Mouse (Mus musculus): ENCODE data around the gene Zfp595. TPM values are rescaled to one million over a fixed set of nuclear protein-coding genes. Genes with fewer than 3 reads are reported as not detected.

Gene Zfp595
- total RNA-seq, 2 experiments from 2014 or later = 1.5 to 1.6 TPM

DNA sequence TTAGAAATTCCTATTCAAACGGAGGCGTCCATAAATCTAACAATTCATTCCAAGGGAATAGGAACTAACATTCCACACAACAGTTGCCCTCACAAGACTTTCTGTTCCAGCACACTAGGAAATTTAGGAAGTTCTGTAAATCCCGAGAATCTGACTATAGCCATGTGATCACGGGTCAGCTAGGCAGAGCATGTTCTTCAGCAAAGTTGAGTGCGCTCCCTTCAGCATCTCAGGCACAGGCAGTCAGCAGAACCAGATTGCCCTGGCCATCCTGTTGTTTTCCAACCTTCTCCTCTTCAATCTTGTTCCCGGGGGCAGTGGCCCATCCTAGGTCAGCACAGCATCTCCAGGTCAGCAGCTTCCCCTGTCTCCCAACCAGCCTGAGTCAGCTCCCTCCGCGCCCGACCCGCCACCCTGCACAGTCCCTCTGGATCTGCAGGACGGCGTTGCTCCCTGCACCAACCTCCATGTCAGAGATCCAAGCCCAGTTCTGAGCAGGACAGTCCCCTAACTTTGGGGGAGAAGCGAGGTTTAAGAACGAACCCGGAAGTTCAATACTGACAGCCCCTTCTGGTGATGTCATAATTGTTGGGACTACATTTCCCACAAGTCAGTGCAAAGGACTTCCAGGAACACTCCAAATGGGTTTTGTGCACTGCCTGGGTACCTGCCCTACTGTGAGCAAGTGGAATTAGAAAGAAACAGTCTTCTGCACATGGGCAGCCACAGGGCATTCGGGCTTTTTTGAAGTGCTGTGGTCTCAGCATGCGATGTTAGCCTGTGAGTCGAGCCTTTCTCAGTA lies 63.6 kb downstream of the Zfp595 start:
- intact Hi-C loops (cut with DNase I) = loop anchor here (5.0 to 10.0 kb wide), 2 partner anchors 39 to 236 kb away; partner anchors contain the start of genes Zfp457 and Zfp58
- no peak for TF ChIP-seq CTCF (IDR thresholded peaks at IDR 0.05)
- Histone ChIP-seq H3K4me3 (peak overlapping the region; percentile 93), H3K27ac (peak overlapping the region; percentile 89)
- peak; percentile 57 for DNase-seq

Other genes with a start within 250 kb of the Zfp595 start
- 1 to 10 TPM in 1 of 2 experiments, under 1 TPM in 1; 0.17 to 1.6 TPM for gene Zfp708, start 234.6 kb downstream of the Zfp595 start, total RNA-seq (2021)
- gene Gm28557, start 224.0 kb downstream of the Zfp595 start, total RNA-seq (2021) = 1 to 10 TPM; 2.2 to 3.4 TPM
- under 1 TPM; 0.38 to 0.64 TPM for gene Rslcan18, start 216.3 kb downstream of the Zfp595 start, total RNA-seq (2021)
- 1 to 10 TPM; 4.7 to 5.6 TPM for gene Zfp759, start 210.9 kb downstream of the Zfp595 start, total RNA-seq (2021)
- gene Rsl1, start 159.4 kb downstream of the Zfp595 start, total RNA-seq (2021) = 1 to 10 TPM; 1.5 to 2.0 TPM
- under 1 TPM; 0.50 to 0.61 TPM for gene Zfp455, start 138.1 kb downstream of the Zfp595 start, total RNA-seq (2021)
- 1 to 10 TPM; 1.3 to 1.5 TPM for gene Zfp458, start 54.1 kb downstream of the Zfp595 start, total RNA-seq (2021)
- gene Zfp457, start 26.1 kb downstream of the Zfp595 start, total RNA-seq (2021) = 1 to 10 TPM; 4.0 to 4.4 TPM
- 1 to 10 TPM; 1.2 to 1.6 TPM for gene Gm28044, start 28.0 kb upstream of the Zfp595 start, total RNA-seq (2021)
- 1 to 10 TPM; 1.1 to 1.2 TPM for gene Zfp953, start 28.0 kb upstream of the Zfp595 start, total RNA-seq (2021)
- gene Gm28041, start 43.2 kb upstream of the Zfp595 start, total RNA-seq (2021) = not detected
- gene Zfp456, start 43.2 kb upstream of the Zfp595 start, total RNA-seq (2021) = under 1 TPM; 0.20 to 0.53 TPM
- gene Zfp429, start 67.2 kb upstream of the Zfp595 start, total RNA-seq (2021) = 1 to 10 TPM; 1.0 to 1.7 TPM
- 1 to 10 TPM in 1 of 2 experiments, under 1 TPM in 1; 0.92 to 1.2 TPM for gene Zfp459, start 88.8 kb upstream of the Zfp595 start, total RNA-seq (2021)
- gene Zfp874a, start 119.1 kb upstream of the Zfp595 start, total RNA-seq (2021) = 1 to 10 TPM; 6.5 to 8.3 TPM
- 10 to 100 TPM; 13.4 to 13.8 TPM for gene Zfp874b, start 151.7 kb upstream of the Zfp595 start, total RNA-seq (2021)
- gene Zfp58, start 168.0 kb upstream of the Zfp595 start, total RNA-seq (2021) = 1 to 10 TPM; 4.2 to 4.8 TPM
- gene Gm26965, start 193.6 kb upstream of the Zfp595 start, total RNA-seq (2021) = under 1 TPM in 1 of 2 experiments, not detected in 1; 0.20 TPM
- 1 to 10 TPM; 3.5 to 5.2 TPM for gene Zfp87, start 193.6 kb upstream of the Zfp595 start, total RNA-seq (2021)
- 1 to 10 TPM; 2.3 TPM for gene Zfp748, start 221.3 kb upstream of the Zfp595 start, total RNA-seq (2021)

Data from gastrocnemius, adult 2 months (tissue).